Comparison of ENCODE assay signal across 8 mouse cellular contexts in the genomic region with DNA sequence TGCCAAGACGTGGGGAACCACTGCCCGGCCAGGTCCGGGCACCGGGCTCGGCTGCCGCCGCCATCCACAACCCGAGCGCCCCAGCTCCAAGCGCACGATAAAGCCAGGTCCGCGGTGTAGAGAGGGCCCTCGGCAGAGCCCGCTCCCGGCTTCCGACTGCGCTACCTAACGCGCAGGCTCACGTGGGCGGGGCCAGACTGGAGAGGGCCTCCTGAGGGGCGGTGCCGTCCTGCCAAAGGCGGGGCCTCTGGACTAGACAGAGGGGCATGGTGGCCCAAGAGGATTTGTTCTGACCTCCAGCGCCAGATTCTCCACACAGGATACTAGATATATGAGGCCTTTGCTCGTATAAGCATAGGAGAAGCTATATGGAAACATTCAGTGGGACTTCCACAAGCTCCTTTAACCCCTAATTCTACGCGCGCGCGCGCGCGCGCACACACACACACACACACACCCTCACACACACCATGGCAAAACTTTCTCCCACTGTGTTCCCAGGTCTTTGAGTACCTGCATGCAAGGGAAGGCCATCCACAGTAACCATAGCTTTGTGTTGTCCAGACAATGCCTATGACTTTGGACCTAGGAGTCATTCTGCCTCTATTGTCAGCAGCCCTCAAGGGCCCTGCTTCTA. TPM values are rescaled to one million over a fixed set of nuclear protein-coding genes. Genes with fewer than 3 reads are reported as not detected.
DNase-seq lines count a peak whose midpoint lies in the region; ATAC-seq and TF ChIP-seq lines count a peak whose summit lies in the region.

No protein-coding gene starts in this region.

- peaks cover 4% of the 10 kb centered on the region for H3K79me3 ChIP-seq in C2C12 (ENCODE audit: low read depth)

- H3K36me3 ChIP-seq in C2C12 (ENCODE audit: control insufficient read depth, insufficient read depth): no peaks in the 10 kb centered on the region
- no peaks in the 10 kb centered on the region for H3K36me3 ChIP-seq in heart, embryonic 11.5 days (ENCODE audit: control insufficient read depth, insufficient read depth, low read length)
- peaks cover 3% of the 10 kb centered on the region; the same call in 1 of the 2 replicates for H3K36me3 ChIP-seq in kidney, embryonic 16.5 days (ENCODE audit: insufficient read depth, low read length)

- no peak for TF ChIP-seq CTCF in C2C12 (IDR thresholded peaks at IDR 0.05; ENCODE audit: control insufficient read depth, insufficient read depth, insufficient read length)
- no peak for TF ChIP-seq CTCF in embryonic fibroblast, embryonic 13.5 days (IDR thresholded peaks at IDR 0.05; ENCODE audit: borderline replicate concordance, insufficient read depth, low read length)

- DNase-seq in brain, adult 2 months (ENCODE audit: low read depth, low spot score): peak; percentile 95
- peak; percentile 97 for DNase-seq in liver
- peak; percentile 54 to 79 for DNase-seq in monocyte, adult 2 months (ENCODE audit: low read depth in 1 of 2, low spot score in 2 of 2)
- DNase-seq in spleen, postnatal 36 days (ENCODE audit: low spot score in 2 of 2): peak; percentile 90 to 93

- peak overlapping the region; percentile 93 for H3K9ac ChIP-seq in heart, embryonic 11.5 days (ENCODE audit: low read depth, low read length)
- H3K9ac ChIP-seq in kidney, embryonic 16.5 days (replicated peaks; ENCODE audit: low read length): peak overlapping the region; percentile 92

- H3K4me3 ChIP-seq in C2C12 (ENCODE audit: insufficient read depth, poor library complexity, severe bottlenecking): peak overlapping the region; percentile 56
- peak overlapping the region; percentile 87 for H3K4me3 ChIP-seq in embryonic fibroblast, embryonic 13.5 days (ENCODE audit: insufficient read depth, low read length)
- H3K4me3 ChIP-seq in heart, embryonic 11.5 days (ENCODE audit: low read depth, low read length): peak overlapping the region; percentile 79
- H3K4me3 ChIP-seq in kidney, embryonic 16.5 days (ENCODE audit: low read length): peak overlapping the region; percentile 94

- H3K27me3 ChIP-seq in C2C12 (ENCODE audit: control insufficient read depth, insufficient read depth, insufficient read length): no peaks in the 10 kb centered on the region
- H3K27me3 ChIP-seq in heart, embryonic 11.5 days (ENCODE audit: control insufficient read depth, insufficient read depth, low read length): no peaks in the 10 kb centered on the region
- H3K27me3 ChIP-seq in kidney, embryonic 16.5 days (ENCODE audit: insufficient read depth, low read length): no peaks in the 10 kb centered on the region

- ATAC-seq in heart, embryonic 11.5 days (replicated peaks; ENCODE audit: insufficient number of reproducible peaks, low FRiP score, low TSS enrichment): peak; percentile 99
- peak; percentile 99 for ATAC-seq in kidney, embryonic 16.5 days (ENCODE audit: low FRiP score, low TSS enrichment)

- H3ac ChIP-seq in C2C12 (ENCODE audit: control insufficient read depth, insufficient read length, low read depth): peak overlapping the region; percentile 53

- peak overlapping the region; percentile 98 for H3K4me2 ChIP-seq in heart, embryonic 11.5 days
- peak overlapping the region; percentile 75 for H3K4me2 ChIP-seq in kidney, embryonic 16.5 days (replicated peaks; ENCODE audit: low read depth, low read length)

- TF ChIP-seq POLR2A in embryonic fibroblast, embryonic 13.5 days (IDR thresholded peaks at IDR 0.05; ENCODE audit: low read depth, low read length): peak; percentile 84

- peaks cover 13% of the 10 kb centered on the region for H3K79me2 ChIP-seq in C2C12 (ENCODE audit: control insufficient read depth, insufficient read depth)

- no peaks in the 10 kb centered on the region for H3K4me1 ChIP-seq in embryonic fibroblast, embryonic 13.5 days (ENCODE audit: control insufficient read depth, insufficient read depth, low read length)
- peaks cover 6% of the 10 kb centered on the region for H3K4me1 ChIP-seq in heart, embryonic 11.5 days (ENCODE audit: control insufficient read depth, insufficient read depth, low read length)
- peaks cover 11% of the 10 kb centered on the region for H3K4me1 ChIP-seq in kidney, embryonic 16.5 days (ENCODE audit: insufficient read depth, low read length)

- WGBS in heart, embryonic 11.5 days (ENCODE audit: insufficient replicate concordance): 15% methylated on average over 36 of the region's 36 CpGs
- WGBS in kidney, embryonic 16.5 days: 10% methylated on average over 36 of the region's 36 CpGs

- H3K9me3 ChIP-seq in heart, embryonic 11.5 days (replicated peaks; ENCODE audit: control insufficient read depth, low read length): no peaks in the 10 kb centered on the region
- no peaks in the 10 kb centered on the region for H3K9me3 ChIP-seq in kidney, embryonic 16.5 days (ENCODE audit: low read length)

- no peak overlapping the region for H3K27ac ChIP-seq in embryonic fibroblast, embryonic 13.5 days (ENCODE audit: insufficient read depth, low read length)
- H3K27ac ChIP-seq in heart, embryonic 11.5 days (ENCODE audit: low read depth, low read length): no peak overlapping the region
- 0 out of 2 replicates have a peak overlapping the region, but pooled peaks have one; percentile 46 for H3K27ac ChIP-seq in kidney, embryonic 16.5 days (ENCODE audit: low read length)

TF ChIP-seq in C2C12, 6 proteins besides CTCF, POLR2A, EP300 and RAD21:
- TF ChIP-seq MYOD1 (IDR thresholded peaks at IDR 0.05; ENCODE audit: control insufficient read depth, insufficient read length, low read depth) (no peak), MYOG (IDR thresholded peaks at IDR 0.05; ENCODE audit: control insufficient read depth, extremely low read depth, insufficient read length) (no peak), FOSL1 (IDR thresholded peaks at IDR 0.05; ENCODE audit: insufficient read depth, low read length, poor library complexity, severe bottlenecking) (no peak), CEBPB (IDR thresholded peaks at IDR 0.05; ENCODE audit: low read depth) (no peak), MAX (IDR thresholded peaks at IDR 0.05) (no peak), USF1 (IDR thresholded peaks at IDR 0.05; ENCODE audit: low read depth) (no peak)

RNA-seq across cellular contexts. Expression of gene Idua, which starts 0.6 kb away (rescaled TPM):
- 1.1 TPM for polyA plus RNA-seq in C2C12 (2012; fragmentation: generic; extraction: Trizol)
- 17.9 and 18.6 TPM in 2 replicates for polyA plus RNA-seq in embryonic fibroblast, embryonic 13.5 days (2011; ENCODE audit: insufficient read length, low read depth, missing spikeins)
- 14.4 and 15.2 TPM in 2 replicates for polyA plus RNA-seq in heart, embryonic 11.5 days (2014; fragmentation: Nextera tagmentation; extraction: Ambion mirVana)
- polyA plus RNA-seq in kidney, embryonic 16.5 days (2015; fragmentation: Nextera tagmentation; extraction: Ambion mirVana): 12.0 and 12.9 TPM in 2 replicates

RNA-seq across cellular contexts. Expression of gene Dgkq, which starts 8.7 kb away (rescaled TPM):
- 4.7 TPM for polyA plus RNA-seq in C2C12 (2012; fragmentation: generic; extraction: Trizol)
- 11.7 and 11.8 TPM in 2 replicates for polyA plus RNA-seq in embryonic fibroblast, embryonic 13.5 days (2011; ENCODE audit: insufficient read length, low read depth, missing spikeins)
- 5.6 and 6.3 TPM in 2 replicates for polyA plus RNA-seq in heart, embryonic 11.5 days (2014; fragmentation: Nextera tagmentation; extraction: Ambion mirVana)
- 14.2 and 14.6 TPM in 2 replicates for polyA plus RNA-seq in kidney, embryonic 16.5 days (2015; fragmentation: Nextera tagmentation; extraction: Ambion mirVana)

RNA-seq across cellular contexts. Expression of gene Slc26a1, which starts 14.6 kb away (rescaled TPM):
- 0.11 TPM for polyA plus RNA-seq in C2C12 (2012; fragmentation: generic; extraction: Trizol)
- 0.23 TPM in 1 of 2 replicates, not detected in the other for polyA plus RNA-seq in embryonic fibroblast, embryonic 13.5 days (2011; ENCODE audit: insufficient read length, low read depth, missing spikeins)
- 0.70 and 1.2 TPM in 2 replicates for polyA plus RNA-seq in heart, embryonic 11.5 days (2014; fragmentation: Nextera tagmentation; extraction: Ambion mirVana)
- polyA plus RNA-seq in kidney, embryonic 16.5 days (2015; fragmentation: Nextera tagmentation; extraction: Ambion mirVana): 9.5 and 9.8 TPM in 2 replicates

RNA-seq across cellular contexts. Expression of gene Tmem175, which starts 31.2 kb away (rescaled TPM):
- 9.1 TPM for polyA plus RNA-seq in C2C12 (2012; fragmentation: generic; extraction: Trizol)
- polyA plus RNA-seq in embryonic fibroblast, embryonic 13.5 days (2011; ENCODE audit: insufficient read length, low read depth, missing spikeins): 29.0 and 36.3 TPM in 2 replicates
- polyA plus RNA-seq in heart, embryonic 11.5 days (2014; fragmentation: Nextera tagmentation; extraction: Ambion mirVana): 20.0 and 22.2 TPM in 2 replicates
- 31.9 and 32.7 TPM in 2 replicates for polyA plus RNA-seq in kidney, embryonic 16.5 days (2015; fragmentation: Nextera tagmentation; extraction: Ambion mirVana)

RNA-seq across cellular contexts. Expression of gene Gak, which starts 31.2 kb away (rescaled TPM):
- 44.0 TPM for polyA plus RNA-seq in C2C12 (2012; fragmentation: generic; extraction: Trizol)
- 74.7 and 92.7 TPM in 2 replicates for polyA plus RNA-seq in embryonic fibroblast, embryonic 13.5 days (2011; ENCODE audit: insufficient read length, low read depth, missing spikeins)
- polyA plus RNA-seq in heart, embryonic 11.5 days (2014; fragmentation: Nextera tagmentation; extraction: Ambion mirVana): 29.4 and 32.1 TPM in 2 replicates
- 63.3 and 67.3 TPM in 2 replicates for polyA plus RNA-seq in kidney, embryonic 16.5 days (2015; fragmentation: Nextera tagmentation; extraction: Ambion mirVana)
